Mouse (Mus musculus) gastrocnemius, adult 8-10 months (tissue): Measurements from ENCODE around the gene Slc27a5. TPM values are rescaled to one million over a fixed set of nuclear protein-coding genes. Genes with fewer than 3 reads are reported as not detected.

Source experiments
- DNase-seq, 2 experiments: peaks; one replicate each; pipeline ENCODE4 v3.0.0; 2022; ENCODE audit warnings: low spot score in 2 of 2
- total RNA-seq, 4 experiments: library from RNA; stranded (reverse); gene quantifications; 2 replicates each; pipeline ENCODE4 v1.2.4; 2022

Gene Slc27a5
- total RNA-seq, 4 experiments from 2014 or later: 0.16 TPM; not detected in 3

- no peak for DNase-seq
Observed at GRCm38 (mm10) chr7:12987409-12988189, 10.4 kb downstream of the Slc27a5 start.

- no peak for DNase-seq
Observed at GRCm38 (mm10) chr7:12986906-12987305, 11.1 kb downstream of the Slc27a5 start.

GRCm38 (mm10) chr7:12985724-12986123 is 12.3 kb downstream of the Slc27a5 start:
- no peak for DNase-seq

GRCm38 (mm10) chr7:12980291-12980690 is 17.7 kb downstream of the Slc27a5 start:
- DNase-seq: no peak

- DNase-seq: no peak
Observed at GRCm38 (mm10) chr7:12979776-12980175, 18.2 kb downstream of the Slc27a5 start.

- no peak for DNase-seq
Observed at GRCm38 (mm10) chr7:12978931-12979722, 18.9 kb downstream of the Slc27a5 start.

- peak; percentile 98 to 99 for DNase-seq
Observed at GRCm38 (mm10) chr7:12977682-12978389, 20.2 kb downstream of the Slc27a5 start, which contains the start of gene Zfp446. Zfp446 (plus strand) TSS chr7:12977848.

GRCm38 (mm10) chr7:12970906-12971305 is 27.1 kb downstream of the Slc27a5 start:
- DNase-seq: no peak

GRCm38 (mm10) chr7:12966104-12966845 is 31.7 kb downstream of the Slc27a5 start:
- peak; percentile 19 to 20 for DNase-seq

GRCm38 (mm10) chr7:12965678-12966091 is 32.3 kb downstream of the Slc27a5 start, which contains the start of gene Zfp324:
Zfp324 (plus strand) TSS chr7:12965838.
- DNase-seq: peak; percentile 82 to 89

GRCm38 (mm10) chr7:12961511-12962141 is 36.4 kb downstream of the Slc27a5 start:
- peak in 1 of 2 experiments; percentile 12 for DNase-seq

- DNase-seq: no peak
Observed at GRCm38 (mm10) chr7:12959718-12960117, 38.3 kb downstream of the Slc27a5 start.

- no peak for DNase-seq
Observed at GRCm38 (mm10) chr7:12958948-12959347, 39.0 kb downstream of the Slc27a5 start.

GRCm38 (mm10) chr7:12957511-12957910 is 40.5 kb downstream of the Slc27a5 start:
- DNase-seq: no peak

GRCm38 (mm10) chr7:12954896-12955295 is 43.1 kb downstream of the Slc27a5 start:
- no peak for DNase-seq

- DNase-seq: no peak
Observed at GRCm38 (mm10) chr7:12949872-12950229, 48.1 kb downstream of the Slc27a5 start.

GRCm38 (mm10) chr7:12949032-12949871 is 48.7 kb downstream of the Slc27a5 start:
- peak; percentile 82 to 86 for DNase-seq

GRCm38 (mm10) chr7:12943488-12943887 is 54.5 kb downstream of the Slc27a5 start:
- DNase-seq: no peak

GRCm38 (mm10) chr7:12940599-12940998 is 57.4 kb downstream of the Slc27a5 start:
- DNase-seq: no peak
